Mouse (Mus musculus) thymus, adult 2 months (tissue): ENCODE data around the gene Gm11172.

Source experiments
- CTCF ChIP-seq: fragments of 200-500 bp; IDR thresholded peaks from 2 replicates; pipeline ENCODE4 v1.5.1; 2012; ENCODE audit warnings: mild to moderate bottlenecking, control low read depth, low read length, moderate library complexity, borderline replicate concordance; ENCODE audit not compliant: control insufficient read depth, poor library complexity, insufficient read depth; ENCODE audit errors: extremely low read depth
- POLR2A ChIP-seq: fragments of 200-500 bp; IDR thresholded peaks from 2 replicates; pipeline ENCODE4 v1.6.1; 2012; ENCODE audit warnings: mild to moderate bottlenecking, low read length, control low read depth, moderate library complexity; ENCODE audit not compliant: control insufficient read depth, poor library complexity, insufficient read depth; ENCODE audit errors: extremely low read depth

DNA sequence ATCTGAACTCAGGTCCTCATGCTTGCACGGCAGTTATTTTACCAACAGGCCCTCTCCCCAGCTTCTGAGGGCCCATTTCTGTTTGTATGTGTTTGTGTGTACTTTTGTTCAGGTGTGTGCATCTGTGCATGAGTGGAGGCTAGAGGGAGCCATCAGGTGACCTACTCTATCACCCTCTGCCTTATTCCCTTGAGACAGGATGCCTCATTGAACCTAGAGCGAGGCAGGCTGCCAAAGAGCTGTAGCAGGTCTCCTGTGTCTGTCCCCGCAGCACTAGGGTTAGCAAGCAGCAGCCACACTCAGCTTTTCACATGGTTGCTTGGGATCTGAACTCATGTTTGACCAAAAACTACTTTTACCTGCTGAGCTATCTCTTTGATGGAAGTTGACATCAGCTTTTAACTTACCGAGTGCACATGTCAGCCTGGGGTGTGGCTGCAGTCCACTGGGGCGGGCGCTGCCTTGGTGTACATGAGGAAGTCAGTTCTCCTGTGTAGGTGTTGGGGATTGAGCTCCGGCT, 47.1 kb downstream of the Gm11172 start:
- TF ChIP-seq CTCF (no peak), POLR2A (no peak)
